Mouse (Mus musculus) ES-Bruce4 (cell line): Measurements from ENCODE around the gene Slc10a6. TPM values are rescaled to one million over a fixed set of nuclear protein-coding genes. Genes with fewer than 3 reads are reported as not detected.

Experiments used
- H3K27ac ChIP-seq: 2 replicates; pipeline ENCODE4 v1.5.1; 2012; ENCODE audit warnings: low read length, inconsistent platforms; ENCODE audit not compliant: insufficient read depth
- H3K27me3 ChIP-seq: 2 replicates; pipeline ENCODE4 v1.6.1; 2012; ENCODE audit warnings: mild to moderate bottlenecking, low read length, inconsistent platforms; ENCODE audit not compliant: control insufficient read depth, poor library complexity, insufficient read depth, severe bottlenecking
- H3K36me3 ChIP-seq: 2 replicates; pipeline ENCODE4 v1.6.1; 2012; ENCODE audit warnings: inconsistent platforms, mild to moderate bottlenecking, low read length, moderate library complexity; ENCODE audit not compliant: control insufficient read depth, poor library complexity, insufficient read depth, severe bottlenecking
- H3K4me1 ChIP-seq: one replicate; pipeline ENCODE4 v1.8.1; 2011; ENCODE audit warnings: low read length; ENCODE audit not compliant: control insufficient read depth, insufficient read depth
- H3K4me3 ChIP-seq: 2 replicates; pipeline ENCODE4 v1.5.1; 2011; ENCODE audit warnings: low read depth, mild to moderate bottlenecking, low read length
- H3K9ac ChIP-seq: 2 replicates; pipeline ENCODE4 v1.6.1; 2012; ENCODE audit warnings: low read depth, mild to moderate bottlenecking, inconsistent platforms; ENCODE audit not compliant: poor library complexity, severe bottlenecking
- H3K9me3 ChIP-seq: replicated peaks from 2 replicates; pipeline ENCODE4 v1.6.1; 2012; ENCODE audit warnings: mild to moderate bottlenecking, low read length, inconsistent platforms; ENCODE audit not compliant: control insufficient read depth, poor library complexity, insufficient read depth, severe bottlenecking
- CTCF ChIP-seq: IDR thresholded peaks from one replicate; pipeline ENCODE4 v1.8.1; 2011; ENCODE audit warnings: low read depth, low read length
- EP300 ChIP-seq: IDR thresholded peaks from 2 replicates; pipeline ENCODE4 v1.6.1; 2011; ENCODE audit warnings: low read depth, low read length; ENCODE audit not compliant: insufficient read depth
- POLR2A ChIP-seq: IDR thresholded peaks from one replicate; pipeline ENCODE4 v1.8.1; 2011; ENCODE audit warnings: low read length; ENCODE audit not compliant: insufficient read depth
- polyA plus RNA-seq: library from polyadenylated mRNA; stranded (reverse); fragments of >200 nt; gene quantifications from 2 replicates; pipeline ENCODE4 v1.2.4, GENCODE M21; 2011; ENCODE audit warnings: low read depth; ENCODE audit not compliant: missing spikeins, insufficient read depth, insufficient read length

Gene Slc10a6
- polyA plus RNA-seq, 1 experiment = not detected

- Histone ChIP-seq H3K9ac (no peak overlapping the region), H3K27me3 (no peaks in the 10 kb centered on the region), H3K27ac (no peak overlapping the region), H3K36me3 (no peaks in the 10 kb centered on the region), H3K4me1 (peaks cover 4% of the 10 kb centered on the region), H3K9me3 (no peaks in the 10 kb centered on the region), H3K4me3 (no peak overlapping the region)
- no peak for TF ChIP-seq CTCF
- TF ChIP-seq POLR2A = no peak
- TF ChIP-seq EP300 = no peak
These were observed 16.9 kb downstream of the Slc10a6 start for GRCm38 (mm10) chr5:103612316-103612715.

DNA sequence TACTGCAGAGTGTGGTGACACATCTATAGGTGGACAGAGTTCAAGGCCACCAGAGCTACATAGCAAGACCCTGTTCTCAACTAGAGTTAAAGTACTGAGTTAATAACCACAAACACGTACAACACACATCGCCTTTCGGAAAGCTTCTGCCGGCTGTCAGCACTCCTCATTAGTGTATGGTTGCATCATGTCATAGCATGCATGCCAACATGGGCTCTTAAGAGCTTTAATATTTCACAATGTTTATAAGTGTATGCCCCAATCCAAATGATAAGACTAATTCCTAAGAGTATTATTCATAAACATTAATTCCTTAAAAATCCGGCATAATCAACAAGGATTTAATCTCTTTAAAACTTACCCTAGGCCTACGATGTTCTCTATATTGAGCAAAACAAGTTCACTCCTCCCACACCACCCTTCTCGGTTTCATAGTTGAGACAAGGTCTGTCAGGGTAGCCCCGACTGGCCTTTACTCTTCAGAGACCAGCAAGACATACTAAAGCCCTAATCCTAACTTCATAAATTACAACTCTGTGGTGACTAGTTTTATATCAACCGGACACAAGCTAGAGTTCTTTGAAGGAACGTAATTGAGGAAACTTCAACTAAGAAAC, 18.2 kb downstream of the Slc10a6 start:
- no peak overlapping the region for H3K4me3 ChIP-seq
- no peaks in the 10 kb centered on the region for H3K4me1 ChIP-seq
- no peak overlapping the region for H3K27ac ChIP-seq
- H3K36me3 ChIP-seq = no peaks in the 10 kb centered on the region
- H3K9me3 ChIP-seq = no peaks in the 10 kb centered on the region
- no peaks in the 10 kb centered on the region for H3K27me3 ChIP-seq
- no peak for TF ChIP-seq POLR2A
- no peak for TF ChIP-seq EP300
- TF ChIP-seq CTCF = no peak
- H3K9ac ChIP-seq = no peak overlapping the region

- no peak overlapping the region for H3K4me3 ChIP-seq
- H3K9me3 ChIP-seq = no peaks in the 10 kb centered on the region
- H3K36me3 ChIP-seq = no peaks in the 10 kb centered on the region
- H3K27ac ChIP-seq = no peak overlapping the region
- TF ChIP-seq POLR2A (no peak), EP300 (no peak), CTCF (no peak)
- no peaks in the 10 kb centered on the region for H3K27me3 ChIP-seq
- no peak overlapping the region for H3K9ac ChIP-seq
- no peaks in the 10 kb centered on the region for H3K4me1 ChIP-seq
These were observed 19.1 kb downstream of the Slc10a6 start for GRCm38 (mm10) chr5:103610148-103610547.

DNA sequence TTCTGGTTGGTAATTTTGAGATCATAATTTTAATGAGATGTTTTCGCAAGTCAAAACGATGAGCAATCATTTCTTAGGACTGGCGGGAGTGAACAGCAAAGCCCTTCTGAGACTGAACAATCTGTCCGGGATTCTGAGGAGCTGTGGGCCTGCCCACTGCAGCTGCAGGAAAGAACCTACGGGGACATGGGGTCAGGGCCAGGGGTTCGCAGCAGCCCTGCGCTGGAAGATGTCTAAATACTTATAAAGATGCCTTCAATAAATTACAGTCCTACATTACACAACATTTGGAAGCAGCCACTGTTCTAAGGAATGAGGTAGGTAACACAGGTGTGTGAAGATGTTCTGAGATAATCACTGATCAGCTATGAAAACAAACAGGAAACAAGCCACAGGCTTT, 23.5 kb downstream of the Slc10a6 start:
- Histone ChIP-seq H3K4me3 (no peak overlapping the region), H3K4me1 (no peaks in the 10 kb centered on the region), H3K36me3 (no peaks in the 10 kb centered on the region), H3K9ac (no peak overlapping the region), H3K27ac (no peak overlapping the region), H3K27me3 (no peaks in the 10 kb centered on the region), H3K9me3 (no peaks in the 10 kb centered on the region)
- no peak for TF ChIP-seq POLR2A
- TF ChIP-seq EP300 = no peak
- no peak for TF ChIP-seq CTCF

- Histone ChIP-seq H3K27me3 (no peaks in the 10 kb centered on the region), H3K36me3 (no peaks in the 10 kb centered on the region), H3K4me3 (no peak overlapping the region), H3K9ac (no peak overlapping the region), H3K9me3 (no peaks in the 10 kb centered on the region), H3K27ac (no peak overlapping the region), H3K4me1 (no peaks in the 10 kb centered on the region)
- TF ChIP-seq POLR2A (no peak), CTCF (no peak)
These were observed 25.9 kb downstream of the Slc10a6 start for GRCm38 (mm10) chr5:103603115-103603893.

- Histone ChIP-seq H3K27ac (no peak overlapping the region), H3K9ac (no peak overlapping the region), H3K9me3 (no peaks in the 10 kb centered on the region), H3K27me3 (no peaks in the 10 kb centered on the region), H3K36me3 (no peaks in the 10 kb centered on the region), H3K4me1 (no peaks in the 10 kb centered on the region), H3K4me3 (no peak overlapping the region)
- TF ChIP-seq EP300 (no peak), CTCF (no peak), POLR2A (no peak)
These were observed 30.3 kb downstream of the Slc10a6 start for GRCm38 (mm10) chr5:103598881-103599280.
